Mouse (Mus musculus): ENCODE measurements around the gene Gdf9.

DNA sequence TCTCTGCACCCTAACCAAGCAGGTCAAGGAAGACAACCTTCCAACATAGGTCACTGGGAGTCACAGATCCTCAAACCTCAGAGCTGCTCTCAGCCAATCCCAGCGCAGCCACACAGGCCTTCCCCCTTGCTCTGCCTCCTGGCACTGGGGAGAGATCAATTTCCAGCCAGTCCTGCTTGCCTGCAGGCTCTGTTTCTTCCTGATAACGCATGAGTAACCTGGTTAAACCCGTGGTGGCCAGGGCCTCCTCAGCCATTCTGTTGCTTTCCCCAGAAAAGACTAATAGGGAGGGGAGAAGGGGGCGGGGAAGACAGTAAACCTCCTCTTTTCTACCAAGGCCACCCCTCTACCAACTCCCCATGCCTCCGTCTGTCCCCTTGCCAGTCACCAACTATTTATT, 30.9 kb downstream of the Gdf9 start:
- TF ChIP-seq POLR2A (IDR thresholded peaks at IDR 0.05; ENCODE audit: low read depth, low read length): no peak
- no peak for TF ChIP-seq CTCF (IDR thresholded peaks at IDR 0.05; ENCODE audit: borderline replicate concordance, insufficient read depth, low read length)

Data from embryonic fibroblast, embryonic 13.5 days (primary cell).